Mouse (Mus musculus) brain, embryonic 14.5 days (tissue): ENCODE results near the gene B3galt1.

Source experiments
- CTCF ChIP-seq: fragments of 200-500 bp; IDR thresholded peaks from 2 replicates; pipeline ENCODE4 v1.5.1; 2012; ENCODE audit warnings: inconsistent platforms, mild to moderate bottlenecking, moderate library complexity, borderline replicate concordance; ENCODE audit not compliant: insufficient read depth, insufficient read length; ENCODE audit errors: extremely low read depth
- POLR2A ChIP-seq: fragments of 200-500 bp; IDR thresholded peaks from 2 replicates; pipeline ENCODE4 v1.6.1; 2012; ENCODE audit warnings: mild to moderate bottlenecking, inconsistent platforms, borderline replicate concordance; ENCODE audit not compliant: poor library complexity, insufficient read depth, insufficient read length, severe bottlenecking; ENCODE audit errors: extremely low read depth

GRCm38 (mm10) chr2:67850725-67851124, 285.1 kb downstream of the B3galt1 start:
- TF ChIP-seq POLR2A = no peak
- no peak for TF ChIP-seq CTCF
